Mouse (Mus musculus) liver, adult 2 months (tissue): Measurements from ENCODE around the gene Selplg. TPM values are rescaled to one million over a fixed set of nuclear protein-coding genes. Genes with fewer than 3 reads are reported as not detected.

Experiments
- DNase-seq: peaks from one replicate; pipeline ENCODE4 v3.0.0-alpha.2; 2011; ENCODE audit warnings: low read depth, low spot score; ENCODE audit errors: extremely low read depth
- H3K27ac ChIP-seq: fragments of 200-500 bp; replicated peaks from 2 replicates; pipeline ENCODE4 v1.5.1; 2012; ENCODE audit warnings: low read depth, mild to moderate bottlenecking, control low read depth, inconsistent platforms, low read length; ENCODE audit not compliant: insufficient read depth
- H3K27me3 ChIP-seq: fragments of 200-500 bp; 2 replicates; pipeline ENCODE4 v1.6.1; 2012; ENCODE audit warnings: mild to moderate bottlenecking, moderate library complexity, low read length, inconsistent platforms; ENCODE audit not compliant: control insufficient read depth, insufficient read depth
- H3K36me3 ChIP-seq: fragments of 200-500 bp; 2 replicates; pipeline ENCODE4 v1.6.1; 2012; ENCODE audit warnings: low read length, inconsistent platforms; ENCODE audit not compliant: control insufficient read depth, insufficient read depth
- H3K4me1 ChIP-seq: fragments of 200-500 bp; 2 replicates; pipeline ENCODE4 v1.6.1; 2011; ENCODE audit warnings: low read length; ENCODE audit not compliant: control insufficient read depth, insufficient read depth
- H3K4me3 ChIP-seq: fragments of 200-500 bp; 2 replicates; pipeline ENCODE4 v1.5.1; 2011; ENCODE audit warnings: low read depth, mild to moderate bottlenecking, control low read depth, low read length, moderate library complexity; ENCODE audit not compliant: insufficient read depth
- H3K79me2 ChIP-seq: fragments of 200-500 bp; 2 replicates; pipeline ENCODE4 v1.6.1; 2012; ENCODE audit warnings: inconsistent platforms, mild to moderate bottlenecking, low read length, moderate library complexity; ENCODE audit not compliant: control insufficient read depth, insufficient read depth
- H3K9ac ChIP-seq: fragments of 200-500 bp; 2 replicates; pipeline ENCODE4 v1.6.1; 2012; ENCODE audit warnings: low read depth, mild to moderate bottlenecking, control low read depth, inconsistent platforms, low read length
- CTCF ChIP-seq: fragments of 200-500 bp; IDR thresholded peaks from 2 replicates; pipeline ENCODE4 v1.5.1; 2011; ENCODE audit warnings: low read depth, low read length, control low read depth
- POLR2A ChIP-seq: fragments of 200-500 bp; IDR thresholded peaks from 2 replicates; pipeline ENCODE4 v1.6.1; 2011; ENCODE audit warnings: low read length, control low read depth; ENCODE audit not compliant: insufficient read depth; ENCODE audit errors: extremely low read depth
- WGBS: fragments of 180-500 bp; shearing (Covaris S2); methylation state at CpG from one replicate; pipeline ENCODE4 v1.1.7; 2018; 5-methylcytosine and 5-hydroxymethylcytosine counted together
- polyA plus RNA-seq: library from polyadenylated mRNA; depleted of rRNA; stranded (reverse); fragments of >200 nt; gene quantifications from 2 replicates; pipeline ENCODE4 v1.2.3, GENCODE M21; 2012
- total RNA-seq: library from RNA; depleted of rRNA; stranded (reverse); fragments of >200 nt; gene quantifications from 2 replicates; pipeline ENCODE4 v1.2.3, GENCODE M21; 2014

Selplg gene
- total and polyA plus RNA-seq, 2 experiments = 1.1 to 6.2 TPM

DNA sequence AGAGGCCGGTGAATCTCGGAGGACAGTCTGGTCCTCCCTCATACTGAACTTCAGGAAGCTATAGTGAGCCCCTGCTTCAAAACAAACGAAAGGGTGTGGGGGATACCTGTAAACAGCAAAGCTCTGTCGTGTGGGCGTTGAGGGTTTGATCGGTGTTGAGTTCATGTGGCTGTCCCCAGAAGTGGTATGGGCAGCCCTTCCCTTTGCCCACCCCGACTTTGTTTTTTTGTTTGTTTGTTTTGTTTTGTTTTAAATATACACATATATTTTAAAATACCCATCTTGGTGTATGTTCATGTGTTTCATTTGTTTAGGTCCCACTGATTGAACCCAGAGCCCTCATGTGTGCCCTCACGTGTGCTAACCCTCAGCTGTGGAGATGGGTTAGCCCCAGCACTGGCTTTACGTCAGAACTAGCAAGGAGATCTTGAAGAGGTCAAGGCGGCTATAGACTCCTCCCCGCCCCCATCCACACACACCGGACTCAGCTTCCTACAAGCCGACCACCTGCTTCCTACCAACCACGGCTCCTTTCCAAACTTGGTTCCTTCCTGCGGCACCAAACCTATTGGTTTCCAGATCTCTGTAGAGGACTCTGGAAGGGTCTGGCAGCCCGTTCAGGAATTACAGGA, 988 bp upstream of the Selplg start:
- TF ChIP-seq POLR2A (no peak), CTCF (no peak)
- Histone ChIP-seq H3K4me3 (no peak overlapping the region), H3K79me2 (no peaks in the 10 kb centered on the region), H3K9ac (no peak overlapping the region), H3K27me3 (no peaks in the 10 kb centered on the region), H3K4me1 (no peaks in the 10 kb centered on the region), H3K27ac (no peak overlapping the region), H3K36me3 (no peaks in the 10 kb centered on the region)
- 60% methylated on average over 16 of the region's 16 CpGs for WGBS
- DNase-seq = no peak

DNA sequence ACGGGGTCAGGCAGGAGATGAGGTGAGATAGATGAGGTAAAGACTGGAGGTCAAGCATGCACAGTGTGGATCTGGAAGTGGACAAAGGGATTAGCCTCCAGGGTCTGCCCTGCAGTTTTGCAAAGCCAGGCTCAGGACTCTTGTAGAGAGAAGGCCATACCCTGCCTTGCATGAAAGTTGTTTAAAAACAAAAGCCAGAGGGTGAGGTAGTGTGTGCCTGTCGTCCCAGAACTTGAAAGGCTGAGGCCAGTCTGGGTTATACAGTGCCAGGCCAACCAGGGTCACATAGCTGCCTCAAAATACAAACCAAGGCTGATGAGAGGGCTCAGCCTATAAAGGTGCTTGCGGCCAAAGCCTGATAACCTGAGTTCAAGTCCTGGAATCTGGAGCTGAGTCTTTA, 703 bp downstream of the Selplg start:
- Histone ChIP-seq H3K27me3 (no peaks in the 10 kb centered on the region), H3K9ac (no peak overlapping the region), H3K4me3 (no peak overlapping the region), H3K4me1 (no peaks in the 10 kb centered on the region), H3K27ac (no peak overlapping the region), H3K79me2 (no peaks in the 10 kb centered on the region), H3K36me3 (no peaks in the 10 kb centered on the region)
- WGBS = 76% methylated on average over 3 of the region's 3 CpGs
- no peak for DNase-seq
- TF ChIP-seq POLR2A (no peak), CTCF (no peak)

DNA sequence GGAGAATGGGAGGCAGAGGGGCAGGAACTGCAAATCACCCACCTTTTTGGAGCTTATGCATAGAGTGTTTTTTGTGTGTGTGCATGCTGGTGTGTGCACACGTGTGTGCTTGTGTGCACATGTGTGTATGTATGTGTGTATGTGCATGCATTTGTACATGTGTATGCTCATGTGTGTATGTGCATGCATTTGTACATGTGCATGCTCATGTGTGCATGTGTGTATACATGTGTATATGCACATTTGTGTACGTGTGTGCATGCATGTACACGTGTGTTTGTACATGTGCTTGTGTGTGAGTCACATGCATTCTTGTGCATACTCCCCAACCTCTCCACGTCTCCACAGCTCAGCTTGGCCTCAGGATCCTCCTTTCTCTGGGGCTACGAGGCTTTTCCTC, 1.6 kb downstream of the Selplg start:
- Histone ChIP-seq H3K4me1 (no peaks in the 10 kb centered on the region), H3K9ac (no peak overlapping the region), H3K36me3 (no peaks in the 10 kb centered on the region), H3K79me2 (no peaks in the 10 kb centered on the region), H3K27ac (no peak overlapping the region), H3K4me3 (no peak overlapping the region), H3K27me3 (no peaks in the 10 kb centered on the region)
- WGBS = 80% methylated on average over 5 of the region's 5 CpGs
- TF ChIP-seq POLR2A = no peak
- TF ChIP-seq CTCF = no peak
- DNase-seq = no peak

DNA sequence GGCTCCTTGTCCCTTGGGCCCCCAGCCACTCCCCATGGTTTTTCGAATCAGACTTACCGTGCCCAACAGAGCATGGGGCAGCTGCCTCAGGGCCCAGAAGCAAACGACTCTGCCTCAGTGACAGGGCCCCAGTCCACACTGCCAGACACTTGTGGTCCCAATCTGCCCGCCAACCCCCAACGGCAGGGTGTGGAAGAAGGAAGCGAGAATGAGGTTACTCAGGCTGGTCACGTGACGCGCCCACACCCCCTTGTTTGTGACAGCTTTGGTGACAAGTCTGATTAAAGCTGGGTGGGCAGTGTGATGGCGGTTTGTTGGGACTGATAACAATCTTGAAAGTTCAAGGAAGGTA, 2.2 kb downstream of the Selplg start:
- Histone ChIP-seq H3K27me3 (no peaks in the 10 kb centered on the region), H3K36me3 (no peaks in the 10 kb centered on the region), H3K4me3 (peak overlapping the region; percentile 43), H3K27ac (no peak overlapping the region; the same call in 1 of the 2 replicates), H3K4me1 (no peaks in the 10 kb centered on the region), H3K9ac (peak overlapping the region; percentile 24; the same call in 1 of the 2 replicates), H3K79me2 (no peaks in the 10 kb centered on the region)
- peak; percentile 15 for DNase-seq
- WGBS = 70% methylated on average over 10 of the region's 10 CpGs
- no peak for TF ChIP-seq CTCF
- no peak for TF ChIP-seq POLR2A

DNA sequence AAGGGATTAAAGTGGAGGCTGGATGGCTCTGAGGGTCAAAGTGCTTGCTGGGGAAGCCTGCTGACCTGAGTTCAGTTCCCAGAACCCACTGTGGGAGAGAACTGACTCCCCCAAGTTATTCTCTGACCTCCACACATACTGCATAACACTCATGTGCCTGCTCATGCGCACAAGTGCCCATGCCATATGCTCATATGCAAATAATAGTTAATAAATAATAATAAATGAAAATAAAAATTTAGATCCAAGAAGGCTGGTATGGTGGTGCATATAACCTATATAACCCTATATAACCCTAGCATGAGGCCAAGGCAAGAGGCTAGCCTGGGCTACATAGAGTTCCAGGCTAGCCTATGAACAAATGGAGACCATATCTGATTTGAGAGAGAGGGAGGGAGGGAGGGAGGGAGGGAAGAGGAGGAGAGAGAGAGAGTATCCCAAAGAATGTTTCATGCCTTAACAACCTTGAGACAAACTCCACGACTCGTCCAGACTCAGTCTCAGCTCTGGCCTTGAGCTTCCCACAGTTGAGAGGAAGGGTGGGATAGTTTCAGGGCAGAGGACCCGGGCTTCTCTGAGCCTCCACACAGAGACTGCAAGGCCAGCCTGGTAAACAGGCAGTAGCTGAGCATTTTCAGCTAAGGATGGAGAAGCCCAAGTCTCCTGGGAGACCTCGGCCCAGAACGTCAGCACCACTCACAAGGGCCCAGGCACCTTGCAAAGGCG, 2.7 kb downstream of the Selplg start:
- TF ChIP-seq CTCF (no peak), POLR2A (no peak)
- Histone ChIP-seq H3K36me3 (no peaks in the 10 kb centered on the region), H3K27ac (no peak overlapping the region; the same call in 1 of the 2 replicates), H3K4me1 (no peaks in the 10 kb centered on the region), H3K27me3 (no peaks in the 10 kb centered on the region), H3K4me3 (peak overlapping the region; percentile 43), H3K9ac (peak overlapping the region; percentile 24), H3K79me2 (no peaks in the 10 kb centered on the region)
- no peak for DNase-seq
- WGBS = 80% methylated on average over 7 of the region's 7 CpGs

DNA sequence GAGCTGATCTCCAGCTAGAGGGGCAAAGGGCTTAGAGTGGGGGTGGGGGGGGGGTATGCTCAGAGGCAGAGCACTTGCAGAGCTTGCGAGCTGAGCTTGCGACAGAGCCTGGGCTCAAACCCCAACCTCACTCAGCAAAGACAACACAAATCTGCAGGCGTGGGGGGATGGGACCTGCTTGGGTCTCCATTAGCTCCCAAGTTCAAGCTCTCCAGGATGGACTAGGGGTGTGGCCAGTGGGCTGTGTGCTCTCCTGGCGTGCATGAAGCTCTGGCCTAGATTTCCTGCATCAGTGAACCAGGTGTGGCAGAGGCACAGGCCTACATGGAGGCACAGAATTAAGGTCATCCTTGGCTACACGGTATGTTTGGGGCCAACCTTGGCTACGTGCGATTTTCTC, 4.0 kb downstream of the Selplg start:
- TF ChIP-seq CTCF = no peak
- Histone ChIP-seq H3K27me3 (no peaks in the 10 kb centered on the region), H3K27ac (no peak overlapping the region), H3K4me1 (no peaks in the 10 kb centered on the region), H3K9ac (no peak overlapping the region), H3K79me2 (no peaks in the 10 kb centered on the region), H3K4me3 (no peak overlapping the region), H3K36me3 (no peaks in the 10 kb centered on the region)
- 54% methylated on average over 7 of the region's 7 CpGs for WGBS
- DNase-seq = no peak
